Mouse (Mus musculus) lung, postnatal 0 days (tissue): ENCODE measurements around the gene Hist1h3h.
"Not testable (repeated sequence)": the region's sequence is repeated elsewhere in the genome, so short reads cannot be mapped to it uniquely, and the experiment has no call there.

Experiments used
- CTCF ChIP-seq: IDR thresholded peaks from 2 replicates; pipeline ENCODE4 v1.5.1; 2016; ENCODE audit warnings: antibody characterized with exemption, mild to moderate bottlenecking
- EP300 ChIP-seq: IDR thresholded peaks from 2 replicates; pipeline ENCODE4 v1.6.1; 2016; ENCODE audit warnings: antibody characterized with exemption, mild to moderate bottlenecking, control low read depth

GRCm38 (mm10) chr13:21721107-21721756 is 3.8 kb downstream of the Hist1h3h start:
- TF ChIP-seq CTCF, EP300: not testable (repeated sequence)
